Mouse (Mus musculus) urinary bladder, postnatal 25 days (tissue): ENCODE data around the gene Islr.
A peak's percentile ranks its signal among the peaks of the same experiment; 100 is the strongest.

ENCODE experiments used
- DNase-seq: peaks from one replicate; pipeline ENCODE4 v3.0.0; 2022; ENCODE audit warnings: low spot score

Gene Islr

GRCm38 (mm10) chr9:58220218-58220903, 16.3 kb upstream of the Islr start:
- DNase-seq = peak; percentile 43

GRCm38 (mm10) chr9:58218539-58218938, 14.4 kb upstream of the Islr start:
- DNase-seq = no peak

GRCm38 (mm10) chr9:58216402-58216801, 12.3 kb upstream of the Islr start:
- DNase-seq = no peak

GRCm38 (mm10) chr9:58214519-58215180, 10.5 kb upstream of the Islr start:
- no peak for DNase-seq

- no peak for DNase-seq
These were observed 9.8 kb upstream of the Islr start for GRCm38 (mm10) chr9:58213865-58214264.

- no peak for DNase-seq
These were observed 9.3 kb upstream of the Islr start for GRCm38 (mm10) chr9:58213377-58213776.

- no peak for DNase-seq
These were observed 6.2 kb upstream of the Islr start for GRCm38 (mm10) chr9:58210304-58210627.

GRCm38 (mm10) chr9:58209462-58210303, 5.6 kb upstream of the Islr start:
- no peak for DNase-seq

GRCm38 (mm10) chr9:58206013-58206412, 1.9 kb upstream of the Islr start:
- no peak for DNase-seq

GRCm38 (mm10) chr9:58204448-58205000, 418 bp upstream of the Islr start:
- DNase-seq = peak; percentile 94

- DNase-seq = no peak
These were observed 1.2 kb downstream of the Islr start for GRCm38 (mm10) chr9:58202676-58203453.

- no peak for DNase-seq
These were observed 2.1 kb downstream of the Islr start for GRCm38 (mm10) chr9:58201861-58202549.

- no peak for DNase-seq
These were observed 2.8 kb downstream of the Islr start for GRCm38 (mm10) chr9:58201091-58201842.

GRCm38 (mm10) chr9:58200270-58201090, 3.6 kb downstream of the Islr start:
- DNase-seq = no peak

- DNase-seq = no peak
These were observed 4.5 kb downstream of the Islr start for GRCm38 (mm10) chr9:58199381-58200269.

- DNase-seq = no peak
These were observed 5.2 kb downstream of the Islr start for GRCm38 (mm10) chr9:58198801-58199371.

GRCm38 (mm10) chr9:58197781-58198701, 6.1 kb downstream of the Islr start:
- no peak for DNase-seq
